Mouse (Mus musculus): ENCODE results near the gene Edf1. TPM values are rescaled to one million over a fixed set of nuclear protein-coding genes. Genes with fewer than 3 reads are reported as not detected.

Gene Edf1
- total RNA-seq, 2 experiments from 2014 or later = 151 to 152 TPM

GRCm38 (mm10) chr2:25582466-25583119, 24.9 kb downstream of the Edf1 start:
- DNase-seq = peak; percentile 44

- peak; percentile 14 for DNase-seq
These were observed 25.5 kb downstream of the Edf1 start for GRCm38 (mm10) chr2:25583120-25583481.

GRCm38 (mm10) chr2:25583571-25583970, 25.9 kb downstream of the Edf1 start:
- no peak for DNase-seq

- DNase-seq = peak; percentile 9
These were observed 26.5 kb downstream of the Edf1 start for GRCm38 (mm10) chr2:25584152-25584551.

GRCm38 (mm10) chr2:25584856-25585255, 27.2 kb downstream of the Edf1 start:
- DNase-seq = peak; percentile 4

GRCm38 (mm10) chr2:25585601-25586000, 28.0 kb downstream of the Edf1 start:
- DNase-seq = peak; percentile 10

GRCm38 (mm10) chr2:25587290-25587689, 29.6 kb downstream of the Edf1 start:
- DNase-seq = no peak

GRCm38 (mm10) chr2:25588227-25588907, 30.7 kb downstream of the Edf1 start:
- no peak for DNase-seq

- DNase-seq = no peak
These were observed 34.2 kb downstream of the Edf1 start for GRCm38 (mm10) chr2:25591863-25592262.

- no peak for DNase-seq
These were observed 39.3 kb downstream of the Edf1 start for GRCm38 (mm10) chr2:25596765-25597510.

- DNase-seq = no peak
These were observed 41.1 kb downstream of the Edf1 start for GRCm38 (mm10) chr2:25598749-25599148.

GRCm38 (mm10) chr2:25600037-25600436, 42.4 kb downstream of the Edf1 start:
- no peak for DNase-seq

- DNase-seq = no peak
These were observed 44.9 kb downstream of the Edf1 start for GRCm38 (mm10) chr2:25602526-25602925.

- peak; percentile 91 for DNase-seq
These were observed 50.3 kb downstream of the Edf1 start, which contains the start of gene Rabl6 for GRCm38 (mm10) chr2:25607761-25608622. TSS of gene Rabl6 (minus strand) at chr2:25608521.

- no peak for DNase-seq
These were observed 51.0 kb downstream of the Edf1 start for GRCm38 (mm10) chr2:25608671-25609070.

Other genes starting within 250 kb of the Edf1 start
- gene Grin1, start 238.7 kb upstream of the Edf1 start, total RNA-seq (2021) = not detected
- 10 to 100 TPM; 27.2 to 28.6 TPM for gene Man1b1, start 225.5 kb upstream of the Edf1 start, total RNA-seq (2021)
- 1 to 10 TPM; 4.7 to 5.2 TPM for gene Dpp7, start 201.5 kb upstream of the Edf1 start, total RNA-seq (2021)
- 1 to 10 TPM; 7.3 to 9.5 TPM for gene Uap1l1, start 192.2 kb upstream of the Edf1 start, total RNA-seq (2021)
- gene Sapcd2, start 185.5 kb upstream of the Edf1 start, total RNA-seq (2021) = 10 to 100 TPM in 1 of 2 experiments, 1 to 10 TPM in 1; 8.7 to 10.8 TPM
- gene Entpd2, start 162.0 kb upstream of the Edf1 start, total RNA-seq (2021) = 1 to 10 TPM; 5.7 to 8.5 TPM
- gene Npdc1, start 158.5 kb upstream of the Edf1 start, total RNA-seq (2021) = 10 to 100 TPM; 33.1 to 35.2 TPM
- gene Fut7, start 134.6 kb upstream of the Edf1 start, total RNA-seq (2021) = under 1 TPM in 1 of 2 experiments, not detected in 1; 0.11 TPM
- gene Abca2, start 129.1 kb upstream of the Edf1 start, total RNA-seq (2021) = 10 to 100 TPM; 19.4 to 20.7 TPM
- 1 to 10 TPM; 2.8 to 4.1 TPM for gene Clic3, start 101.0 kb upstream of the Edf1 start, total RNA-seq (2021)
- 10 to 100 TPM; 30.5 to 32.8 TPM for gene Paxx, start 96.8 kb upstream of the Edf1 start, total RNA-seq (2021)
- gene Ptgds, start 87.8 kb upstream of the Edf1 start, total RNA-seq (2021) = 100 to 1,000 TPM; 117 to 137 TPM
- gene Lcn12, start 63.9 kb upstream of the Edf1 start, total RNA-seq (2021) = not detected
- gene Fbxw5, start 57.1 kb upstream of the Edf1 start, total RNA-seq (2021) = 10 to 100 TPM; 93.6 to 98.6 TPM
- gene C8g, start 56.1 kb upstream of the Edf1 start, total RNA-seq (2021) = under 1 TPM in 1 of 2 experiments, not detected in 1; 0.45 TPM
- 10 to 100 TPM; 13.2 to 15.8 TPM for gene Traf2, start 10.9 kb upstream of the Edf1 start, total RNA-seq (2021)
- gene Mamdc4, start 17.0 kb downstream of the Edf1 start, total RNA-seq (2021) = 1 to 10 TPM; 1.4 to 2.3 TPM
- gene Phpt1, start 17.4 kb downstream of the Edf1 start, total RNA-seq (2021) = 100 to 1,000 TPM; 100 to 101 TPM
- under 1 TPM; 0.14 to 0.41 TPM for gene Ajm1, start 23.9 kb downstream of the Edf1 start, total RNA-seq (2021)
- gene Rabl6, start 50.7 kb downstream of the Edf1 start, total RNA-seq (2021) = 10 to 100 TPM; 51.4 to 61.5 TPM
- gene Ccdc183, start 59.8 kb downstream of the Edf1 start, total RNA-seq (2021) = not detected
- 10 to 100 TPM; 22.2 to 24.0 TPM for gene Tmem141, start 64.2 kb downstream of the Edf1 start, total RNA-seq (2021)
- gene Fcna, start 70.2 kb downstream of the Edf1 start, total RNA-seq (2021) = 1 to 10 TPM; 1.3 to 1.4 TPM
- under 1 TPM; 0.72 to 0.74 TPM for gene Lcn8, start 95.3 kb downstream of the Edf1 start, total RNA-seq (2021)
- gene Lcn5, start 100.1 kb downstream of the Edf1 start, total RNA-seq (2021) = not detected
- not detected for gene Lcn6, start 118.9 kb downstream of the Edf1 start, total RNA-seq (2021)
- gene Lcn10, start 124.9 kb downstream of the Edf1 start, total RNA-seq (2021) = not detected
- gene Obp2a, start 142.2 kb downstream of the Edf1 start, total RNA-seq (2021) = not detected
- gene Bmyc, start 148.9 kb downstream of the Edf1 start, total RNA-seq (2021) = 10 to 100 TPM; 13.7 to 17.1 TPM
- not detected for gene Obp2b, start 179.2 kb downstream of the Edf1 start, total RNA-seq (2021)
- not detected for gene Lcn3, start 207.7 kb downstream of the Edf1 start, total RNA-seq (2021)
- not detected for gene Lcn11, start 219.2 kb downstream of the Edf1 start, total RNA-seq (2021)
- not detected for gene Gm13539, start 224.4 kb downstream of the Edf1 start, total RNA-seq (2021)

Data from heart, postnatal 4 days (tissue).